Mouse (Mus musculus) left cerebral cortex, adult 2 months (tissue): ENCODE results near the gene Tom1l2. TPM values are rescaled to one million over a fixed set of nuclear protein-coding genes. Genes with fewer than 3 reads are reported as not detected.

Experiments used
- DNase-seq, 2 experiments: peaks; one replicate each; pipeline ENCODE4 v3.0.0; 2021 to 2022; ENCODE audit warnings: low spot score in 2 of 2, mixed read lengths in 1 of 2; ENCODE audit errors: extremely low spot score in 1 of 2
- H3K27ac ChIP-seq: fragments of 200-600 bp; 2 replicates; pipeline ENCODE4 v1.8.1; 2022
- H3K4me3 ChIP-seq: fragments of 200-600 bp; 2 replicates; pipeline ENCODE4 v1.8.1; 2022
- CTCF ChIP-seq: fragments of 200-600 bp; IDR thresholded peaks from 2 replicates; pipeline ENCODE4 v1.8.1; 2022; ENCODE audit warnings: antibody characterized with exemption, mild to moderate bottlenecking, moderate library complexity
- intact Hi-C: fragments of 180-260 bp; cut with DNase I; formaldehyde crosslinking; loops from one replicate; pipeline ENCODE4 v1.15.1; 2025
- total RNA-seq, 2 experiments: library from RNA; stranded (reverse); gene quantifications; 2 replicates each; pipeline ENCODE4 v1.2.3; 2021

Gene Tom1l2
- total RNA-seq, 2 experiments from 2014 or later, result 216 to 221 TPM

GRCm38 (mm10) chr11:60222085-60222468 is 130.6 kb downstream of the Tom1l2 start:
- intact Hi-C loops, result no loop called here
- Histone ChIP-seq H3K4me3 (peak overlapping the region; percentile 40), H3K27ac (peak overlapping the region; percentile 80)
- DNase-seq, result no peak
- no peak for TF ChIP-seq CTCF

- intact Hi-C loops, result no loop called here
- Histone ChIP-seq H3K4me3 (no peak overlapping the region), H3K27ac (no peak overlapping the region)
- TF ChIP-seq CTCF, result no peak
- no peak for DNase-seq
Observed at GRCm38 (mm10) chr11:60221425-60221824, 131.3 kb downstream of the Tom1l2 start.

GRCm38 (mm10) chr11:60220291-60220804 is 132.4 kb downstream of the Tom1l2 start:
- intact Hi-C loops, result no loop called here

GRCm38 (mm10) chr11:60219609-60220008 is 133.1 kb downstream of the Tom1l2 start:
- intact Hi-C loops, result no loop called here
- Histone ChIP-seq H3K27ac (no peak overlapping the region; the same call in 1 of the 2 replicates), H3K4me3 (peak overlapping the region; percentile 69)
- no peak for TF ChIP-seq CTCF
- DNase-seq, result no peak

More at GRCm38 (mm10) chr11:60220291-60220804, 132.4 kb downstream of the Tom1l2 start:
- H3K4me3 ChIP-seq, result peak overlapping the region; percentile 69
- peak; percentile 85 to 87 for DNase-seq
- peak overlapping the region; percentile 85 for H3K27ac ChIP-seq
- TF ChIP-seq CTCF, result no peak

- TF ChIP-seq CTCF, result no peak
- H3K27ac ChIP-seq, result no peak overlapping the region
- H3K4me3 ChIP-seq, result no peak overlapping the region
- intact Hi-C loops, result no loop called here
- DNase-seq, result no peak
Observed at GRCm38 (mm10) chr11:60217467-60217866, 135.2 kb downstream of the Tom1l2 start.

GRCm38 (mm10) chr11:60216671-60217070 is 136.0 kb downstream of the Tom1l2 start:
- TF ChIP-seq CTCF, result no peak
- intact Hi-C loops, result no loop called here
- H3K4me3 ChIP-seq, result no peak overlapping the region
- no peak for DNase-seq
- H3K27ac ChIP-seq, result no peak overlapping the region

GRCm38 (mm10) chr11:60213266-60213665 is 139.4 kb downstream of the Tom1l2 start:
- H3K27ac ChIP-seq, result no peak overlapping the region
- no peak overlapping the region for H3K4me3 ChIP-seq
- TF ChIP-seq CTCF, result no peak
- DNase-seq, result no peak
- intact Hi-C loops, result no loop called here

- intact Hi-C loops, result no loop called here
- Histone ChIP-seq H3K4me3 (no peak overlapping the region), H3K27ac (no peak overlapping the region)
- no peak for TF ChIP-seq CTCF
- DNase-seq, result no peak
Observed at GRCm38 (mm10) chr11:60211761-60212160, 140.9 kb downstream of the Tom1l2 start.

GRCm38 (mm10) chr11:60211152-60211551 is 141.6 kb downstream of the Tom1l2 start:
- DNase-seq, result no peak
- TF ChIP-seq CTCF, result no peak
- intact Hi-C loops, result no loop called here
- H3K27ac ChIP-seq, result no peak overlapping the region; the same call in 1 of the 2 replicates
- no peak overlapping the region for H3K4me3 ChIP-seq

GRCm38 (mm10) chr11:60210305-60210724 is 142.4 kb downstream of the Tom1l2 start:
- TF ChIP-seq CTCF, result no peak
- intact Hi-C loops, result no loop called here
- DNase-seq, result peak; percentile 80 to 88
- Histone ChIP-seq H3K4me3 (peak overlapping the region; percentile 49), H3K27ac (peak overlapping the region; percentile 74)

- Histone ChIP-seq H3K27ac (peak overlapping the region; percentile 74), H3K4me3 (peak overlapping the region; percentile 49)
- no peak for TF ChIP-seq CTCF
- intact Hi-C loops, result no loop called here
- DNase-seq, result no peak
Observed at GRCm38 (mm10) chr11:60209933-60210249, 142.8 kb downstream of the Tom1l2 start.

GRCm38 (mm10) chr11:60209217-60209932 is 143.3 kb downstream of the Tom1l2 start:
- DNase-seq, result peak; percentile 73 to 82
- H3K27ac ChIP-seq, result peak overlapping the region; percentile 74
- H3K4me3 ChIP-seq, result peak overlapping the region; percentile 49
- no peak for TF ChIP-seq CTCF
- intact Hi-C loops, result no loop called here

GRCm38 (mm10) chr11:60208712-60209111 is 144.0 kb downstream of the Tom1l2 start:
- intact Hi-C loops, result no loop called here
- peak overlapping the region; percentile 49 for H3K4me3 ChIP-seq

More at GRCm38 (mm10) chr11:60208712-60209111, 144.0 kb downstream of the Tom1l2 start:
- peak overlapping the region; percentile 25; the same call in 1 of the 2 replicates for H3K27ac ChIP-seq
- no peak for TF ChIP-seq CTCF
- no peak for DNase-seq
